Mouse (Mus musculus) heart, postnatal 0 days (tissue): ENCODE measurements around the gene Wwp2.

Experiments used
- CTCF ChIP-seq: IDR thresholded peaks from 2 replicates; pipeline ENCODE4 v1.5.1; 2016; ENCODE audit warnings: antibody characterized with exemption, control low read depth, low read depth
- EP300 ChIP-seq: IDR thresholded peaks from 2 replicates; pipeline ENCODE4 v1.6.1; 2016; ENCODE audit warnings: antibody characterized with exemption, low read depth

DNA sequence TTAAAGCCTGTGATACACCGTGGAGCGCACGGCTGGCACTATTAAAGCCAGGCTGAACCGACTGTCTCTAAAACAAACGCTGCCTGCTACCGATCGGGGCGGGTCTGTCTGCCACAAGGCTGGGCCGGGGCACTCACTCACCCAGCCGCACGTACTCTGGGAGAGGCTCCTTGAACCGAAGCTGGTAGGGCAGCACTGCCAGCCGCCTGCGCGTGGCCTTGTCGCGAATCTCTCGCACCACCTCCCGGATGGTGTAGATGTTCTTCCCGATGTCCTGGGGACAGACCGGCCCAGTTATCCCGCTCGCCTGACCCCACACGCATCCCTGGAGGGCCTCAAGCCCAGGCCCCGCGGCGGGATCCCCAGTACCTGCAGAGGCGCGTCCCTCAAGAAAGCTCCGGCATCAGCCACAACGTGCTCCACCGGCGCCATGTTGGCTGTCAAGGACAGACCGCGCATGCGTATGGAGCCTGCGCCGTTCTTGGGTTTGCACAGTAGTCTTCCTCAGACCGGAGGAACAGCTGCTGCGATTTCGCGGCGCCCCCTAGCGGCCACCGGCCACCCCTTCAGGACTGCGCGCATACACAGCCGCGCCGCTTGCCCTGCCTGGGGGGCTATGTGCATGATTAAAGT is 11.5 kb upstream of the Wwp2 start, which contains the start of gene Nob1:
- peak; percentile 98 for TF ChIP-seq CTCF
- TF ChIP-seq EP300 = no peak
